Mouse (Mus musculus) kidney, adult 11 months (tissue): Measurements from ENCODE around the gene Wdpcp.

Source experiments
- DNase-seq: peaks from one replicate; pipeline ENCODE4 v3.0.0; 2022

The Wdpcp gene

DNA sequence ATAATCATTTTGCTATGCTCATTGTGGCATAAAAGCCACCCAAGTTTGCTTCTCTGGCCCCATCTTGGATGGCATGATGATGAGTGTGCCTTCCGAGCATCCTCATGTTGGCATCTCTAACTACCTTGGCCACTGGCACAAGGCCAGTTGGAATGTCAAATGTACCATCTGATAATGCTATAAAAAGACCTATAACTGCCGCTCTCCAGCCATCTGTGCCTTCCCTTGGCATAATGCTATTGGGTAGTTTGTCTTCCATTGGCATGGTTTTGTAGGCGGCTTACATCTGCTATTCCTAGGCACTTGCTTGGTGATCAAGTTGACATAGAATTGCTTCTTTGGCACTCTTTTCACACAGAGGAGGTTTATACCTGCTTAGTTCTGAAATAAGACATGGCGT lies 191.2 kb downstream of the Wdpcp start:
- no peak for DNase-seq

DNA sequence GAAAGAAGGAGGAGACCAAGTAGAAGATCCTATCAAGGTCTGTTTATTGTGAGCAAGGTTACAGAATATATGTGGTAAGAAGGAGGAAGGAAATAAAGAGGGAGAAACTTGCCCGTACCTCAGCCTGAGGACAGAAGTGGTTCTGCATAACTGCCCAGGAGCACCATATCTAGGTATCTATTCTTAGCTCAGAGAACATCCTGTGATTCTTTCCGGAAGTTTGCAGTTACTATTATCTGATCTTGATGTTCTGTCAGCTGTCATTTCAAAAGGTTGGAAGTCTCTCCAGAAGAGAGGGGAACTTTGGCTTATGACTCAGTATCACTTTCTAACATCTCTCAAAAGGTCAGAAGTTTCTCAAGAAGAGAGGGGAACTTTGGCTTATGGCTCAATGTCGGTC lies 216.8 kb downstream of the Wdpcp start:
- no peak for DNase-seq

DNA sequence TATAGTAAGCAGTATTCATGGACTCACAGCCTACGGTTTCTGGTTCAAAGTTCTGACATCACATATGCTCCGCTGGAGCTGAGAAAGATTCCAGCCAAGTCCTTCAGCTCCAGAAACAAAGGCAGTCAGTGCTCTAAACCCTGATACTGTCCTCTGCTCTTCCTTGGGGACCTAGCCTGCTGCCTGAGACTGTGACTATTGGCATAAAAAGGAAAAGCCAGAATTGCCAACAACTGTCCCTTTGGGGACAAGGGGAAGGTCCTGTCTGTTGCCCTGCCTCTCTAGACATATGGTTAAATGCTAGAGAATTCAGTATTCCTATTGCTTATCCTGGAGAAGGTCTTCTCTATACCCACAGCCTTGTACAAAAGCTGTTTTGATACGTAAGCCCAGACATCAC lies 252.9 kb downstream of the Wdpcp start:
- no peak for DNase-seq

DNA sequence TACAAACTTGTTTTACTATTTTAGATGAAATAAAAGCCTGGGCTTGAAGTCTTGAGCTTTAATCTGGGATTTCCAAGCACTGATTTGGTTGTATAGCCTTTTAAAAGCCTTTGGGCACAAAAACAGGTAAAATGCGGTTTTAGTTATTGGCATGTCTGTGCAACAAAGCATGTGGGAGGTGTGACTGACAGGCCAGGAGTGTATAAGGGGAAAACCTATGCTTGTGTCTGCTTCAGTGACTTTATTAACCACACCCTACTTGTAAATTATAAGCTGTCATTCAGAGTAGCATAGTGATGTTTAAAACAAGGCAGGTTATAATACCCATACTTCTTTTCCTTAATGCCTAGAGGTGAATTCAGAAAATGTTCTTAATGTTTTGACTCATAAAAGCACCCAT lies 254.5 kb downstream of the Wdpcp start:
- no peak for DNase-seq

DNA sequence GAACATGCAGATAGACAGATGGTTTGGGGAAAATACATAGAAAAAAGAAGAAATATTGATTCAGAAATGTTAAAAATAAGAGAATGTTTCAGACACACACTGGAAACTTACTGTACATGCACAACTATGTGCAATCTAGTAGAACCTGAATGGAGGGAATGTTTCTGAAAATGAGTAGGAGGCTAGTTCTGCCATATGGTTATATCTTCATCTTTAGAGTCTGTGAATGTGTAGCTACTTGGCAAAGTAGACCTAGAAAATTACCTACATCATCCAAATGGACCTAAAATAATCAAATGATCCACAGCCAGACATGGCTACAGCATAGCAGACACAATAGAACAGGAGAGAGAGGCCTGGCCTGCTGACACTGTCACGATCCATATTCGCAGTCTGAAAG lies 275.0 kb downstream of the Wdpcp start:
- no peak for DNase-seq

DNA sequence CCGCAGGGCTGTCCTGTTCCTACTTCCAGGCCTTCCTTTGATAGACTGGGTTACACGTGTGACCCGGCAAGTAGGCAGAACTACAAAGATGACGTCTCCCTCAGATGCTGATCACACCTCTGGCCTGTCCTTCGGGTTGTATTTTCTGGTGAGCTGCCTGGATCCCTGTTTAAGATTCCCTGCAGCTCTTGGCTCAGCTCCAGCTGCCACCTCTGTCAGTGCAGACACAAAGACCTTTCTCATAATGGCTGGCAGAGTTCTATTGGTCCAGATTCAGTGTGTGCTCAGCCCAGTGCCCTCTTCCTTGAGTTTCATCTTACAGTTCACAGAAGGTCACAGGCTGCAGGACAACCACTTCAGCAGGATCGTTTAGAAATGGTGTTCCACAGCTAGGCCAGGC lies 292.0 kb downstream of the Wdpcp start:
- DNase-seq = no peak

DNA sequence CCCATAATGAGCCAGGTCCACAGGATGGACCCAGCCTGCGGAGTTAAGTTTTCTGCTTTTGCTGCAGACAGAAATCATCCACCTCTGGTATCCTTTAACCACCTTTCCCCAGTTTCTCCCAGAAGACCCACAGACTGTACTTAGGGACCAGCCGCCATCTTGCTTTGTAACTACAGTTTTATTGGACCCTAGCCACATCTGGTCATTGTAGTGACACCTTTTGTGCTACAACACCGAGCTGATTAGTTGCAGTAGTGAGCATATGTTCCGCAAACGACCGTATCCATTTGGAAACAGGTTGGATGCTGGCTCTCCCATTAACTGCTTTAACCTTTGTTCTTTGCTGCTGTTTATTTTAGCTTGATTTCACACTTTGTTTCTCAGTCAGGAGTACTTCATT lies 292.5 kb downstream of the Wdpcp start:
- DNase-seq = no peak

DNA sequence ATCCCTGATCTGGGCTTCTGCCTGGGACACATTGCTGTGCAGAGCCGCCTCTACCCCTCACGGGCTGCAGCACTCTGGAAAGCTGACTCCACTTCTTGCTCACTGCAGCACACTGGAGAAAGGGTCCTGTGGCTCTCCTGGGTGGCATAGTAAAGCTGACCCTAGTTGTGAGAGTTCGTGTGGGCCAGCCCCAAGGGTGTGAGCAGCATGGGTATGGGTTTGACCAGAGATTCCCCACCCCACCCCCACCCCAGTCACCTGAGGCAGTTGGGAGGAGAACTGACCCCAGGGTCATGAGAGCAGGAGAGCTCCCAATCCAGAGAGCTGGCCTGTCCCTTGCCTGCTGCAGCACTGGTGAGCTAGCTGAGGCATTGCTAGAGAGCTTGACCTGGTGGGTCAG lies 296.6 kb downstream of the Wdpcp start:
- no peak for DNase-seq

DNA sequence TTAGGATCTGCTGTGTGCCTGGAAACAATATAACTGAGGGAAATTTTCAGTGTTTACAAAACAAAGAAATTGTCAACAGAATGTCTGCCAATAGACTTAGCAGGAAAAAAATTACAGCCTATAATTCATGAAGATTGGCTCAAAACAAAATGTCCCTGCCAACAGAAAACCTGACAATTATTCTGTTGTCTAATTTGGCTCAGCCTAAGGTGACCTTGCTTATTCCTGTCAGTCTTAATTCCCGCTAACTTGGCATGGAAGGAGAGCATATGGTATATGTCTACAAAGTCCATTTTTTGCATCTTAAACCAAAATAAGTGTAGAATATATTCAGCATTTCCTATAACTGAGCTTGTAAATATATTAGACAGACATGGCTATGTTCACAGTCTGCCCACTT lies 298.8 kb downstream of the Wdpcp start:
- no peak for DNase-seq

DNA sequence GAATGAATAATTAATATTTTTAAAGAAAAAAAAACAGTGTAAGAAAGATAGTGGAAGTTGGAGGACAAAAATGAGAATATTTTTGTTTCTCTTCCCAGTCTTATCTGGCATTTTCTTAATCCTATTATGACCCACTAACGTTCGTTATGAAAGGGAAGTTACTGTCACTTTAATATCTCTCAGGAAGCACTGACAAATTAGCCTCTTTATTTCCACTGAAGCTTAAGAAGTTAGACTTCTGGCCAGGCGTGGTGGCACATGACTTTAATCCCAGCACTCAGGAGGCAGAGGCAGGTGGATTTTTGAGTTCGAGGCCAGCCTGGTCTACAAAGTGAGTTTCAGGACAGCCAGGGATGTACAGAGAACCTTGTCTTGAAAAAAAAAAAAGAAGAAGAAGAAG lies 299.7 kb downstream of the Wdpcp start:
- no peak for DNase-seq

DNA sequence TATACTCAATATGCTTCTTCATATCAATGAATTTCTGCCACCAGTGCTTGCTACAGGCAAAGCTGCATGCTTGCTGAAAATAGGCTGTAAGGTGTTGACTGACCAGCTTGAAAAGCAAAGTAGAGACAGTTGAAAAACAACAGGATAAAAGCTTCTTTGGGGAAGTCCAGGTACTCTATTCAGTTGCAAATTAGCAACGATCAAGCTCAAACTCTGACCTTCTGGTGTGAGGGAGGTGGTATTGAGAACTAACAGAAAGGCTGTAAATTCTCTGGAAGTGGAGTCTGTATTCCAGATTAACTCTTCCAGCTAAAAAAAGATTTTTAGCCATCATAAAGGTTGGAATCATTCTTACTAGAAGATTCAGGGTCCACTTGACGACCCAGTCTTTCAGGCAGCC lies 303.0 kb downstream of the Wdpcp start:
- DNase-seq = no peak

DNA sequence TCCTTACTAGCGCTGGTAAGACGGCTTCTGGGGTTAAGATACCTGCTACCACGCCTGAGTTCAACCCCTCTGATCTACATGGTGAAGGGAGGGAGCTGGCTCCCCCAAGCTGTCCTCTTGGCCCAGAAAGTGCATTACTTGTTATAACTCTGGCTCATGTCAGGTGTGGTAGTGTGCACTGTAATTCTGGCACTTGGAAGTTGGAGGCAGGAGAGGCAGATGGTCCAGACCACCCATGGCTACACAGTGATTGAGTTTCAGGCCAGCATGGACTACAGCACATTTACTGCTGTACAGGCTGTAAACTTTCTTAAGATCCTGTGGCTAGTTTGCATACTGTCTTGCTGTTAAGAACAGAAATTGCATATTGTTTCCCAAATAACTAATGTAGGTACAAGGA lies 322.7 kb downstream of the Wdpcp start:
- DNase-seq = no peak

DNA sequence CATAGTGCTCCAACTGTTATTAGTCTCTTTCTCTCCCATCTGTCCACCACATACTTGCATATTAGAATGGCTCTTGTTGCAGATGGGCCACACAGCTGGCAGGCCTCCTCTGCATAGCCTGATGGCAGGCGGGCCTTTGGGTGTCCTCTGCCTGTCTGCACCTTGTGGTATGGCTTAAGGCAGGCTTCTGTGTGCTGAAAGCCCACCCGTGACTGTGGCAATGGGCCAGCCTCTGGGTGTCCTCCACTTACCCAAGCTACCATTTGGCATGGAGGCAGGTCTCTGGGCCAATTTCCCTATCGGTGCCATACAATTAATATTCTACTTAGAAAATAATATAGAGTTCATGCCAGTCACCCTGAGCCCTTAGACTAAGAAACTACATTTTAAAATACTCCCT lies 350.5 kb downstream of the Wdpcp start:
- no peak for DNase-seq
